Mouse (Mus musculus) liver, adult 2 months (tissue): ENCODE data around the gene Zfp141.

Experiments used
- CTCF ChIP-seq: fragments of 200-500 bp; IDR thresholded peaks from 2 replicates; pipeline ENCODE4 v1.5.1; 2011; ENCODE audit warnings: low read depth, low read length, control low read depth
- POLR2A ChIP-seq: fragments of 200-500 bp; IDR thresholded peaks from 2 replicates; pipeline ENCODE4 v1.6.1; 2011; ENCODE audit warnings: low read length, control low read depth; ENCODE audit not compliant: insufficient read depth; ENCODE audit errors: extremely low read depth

- no peak for TF ChIP-seq CTCF
- no peak for TF ChIP-seq POLR2A
Observed at GRCm38 (mm10) chr7:42497356-42497755, 8.2 kb downstream of the Zfp141 start.
